Mouse (Mus musculus): ENCODE data around the gene Mlip. TPM values are rescaled to one million over a fixed set of nuclear protein-coding genes. Genes with fewer than 3 reads are reported as not detected.

Mlip gene
- polyA plus RNA-seq, 1 experiment from 2014 or later, result 1.8 TPM

- 80% methylated on average over 5 of the region's 5 CpGs for WGBS
- no peak for ATAC-seq (ENCODE audit: low FRiP score)
- no peak overlapping the region for H3K27ac ChIP-seq (replicated peaks)
These were observed 75.5 kb downstream of the Mlip start for GRCm38 (mm10) chr9:77277270-77277669.

GRCm38 (mm10) chr9:77276451-77277154 is 76.2 kb downstream of the Mlip start:
- no peak overlapping the region for H3K27ac ChIP-seq (replicated peaks)
- H3K4me1 ChIP-seq, result peaks cover 4% of the 10 kb centered on the region; the same call in 1 of the 2 replicates
- peak; percentile 65; the same call in 1 of the 2 replicates for ATAC-seq (ENCODE audit: low FRiP score)
- WGBS, result 53% methylated on average over 5 of the region's 5 CpGs
- no peaks in the 10 kb centered on the region for H3K27me3 ChIP-seq (replicated peaks)
- no peak overlapping the region for H3K9ac ChIP-seq (replicated peaks)
- H3K4me3 ChIP-seq (replicated peaks), result no peak overlapping the region
- no peaks in the 10 kb centered on the region for H3K9me3 ChIP-seq (replicated peaks)
- no peaks in the 10 kb centered on the region for H3K36me3 ChIP-seq
- H3K4me2 ChIP-seq, result no peak overlapping the region

More at GRCm38 (mm10) chr9:77277270-77277669, 75.5 kb downstream of the Mlip start:
- H3K36me3 ChIP-seq, result no peaks in the 10 kb centered on the region
- H3K27me3 ChIP-seq (replicated peaks), result no peaks in the 10 kb centered on the region
- H3K9me3 ChIP-seq (replicated peaks), result no peaks in the 10 kb centered on the region
- H3K4me1 ChIP-seq, result peaks cover 4% of the 10 kb centered on the region; the same call in 1 of the 2 replicates
- no peak overlapping the region for H3K9ac ChIP-seq (replicated peaks)
- no peak overlapping the region for H3K4me2 ChIP-seq
- no peak overlapping the region for H3K4me3 ChIP-seq (replicated peaks)

- H3K27ac ChIP-seq (replicated peaks), result no peak overlapping the region
- no peak overlapping the region for H3K9ac ChIP-seq (replicated peaks)
- no peaks in the 10 kb centered on the region for H3K4me1 ChIP-seq
- no peaks in the 10 kb centered on the region for H3K36me3 ChIP-seq
- 89% methylated on average over 4 of the region's 4 CpGs for WGBS
- H3K9me3 ChIP-seq (replicated peaks), result no peaks in the 10 kb centered on the region
- ATAC-seq (ENCODE audit: low FRiP score), result no peak
- no peaks in the 10 kb centered on the region for H3K27me3 ChIP-seq (replicated peaks)
- no peak overlapping the region for H3K4me3 ChIP-seq (replicated peaks)
- H3K4me2 ChIP-seq, result no peak overlapping the region
These were observed 80.0 kb downstream of the Mlip start for GRCm38 (mm10) chr9:77272727-77273126.

- no peak for ATAC-seq (ENCODE audit: low FRiP score)
- H3K4me1 ChIP-seq, result no peaks in the 10 kb centered on the region
- 79% methylated on average over 4 of the region's 4 CpGs for WGBS
- H3K36me3 ChIP-seq, result no peaks in the 10 kb centered on the region
- no peak overlapping the region for H3K9ac ChIP-seq (replicated peaks)
- no peak overlapping the region for H3K4me2 ChIP-seq
- no peaks in the 10 kb centered on the region for H3K27me3 ChIP-seq (replicated peaks)
- no peak overlapping the region for H3K4me3 ChIP-seq (replicated peaks)
- no peaks in the 10 kb centered on the region for H3K9me3 ChIP-seq (replicated peaks)
- H3K27ac ChIP-seq (replicated peaks), result no peak overlapping the region
These were observed 87.3 kb downstream of the Mlip start for GRCm38 (mm10) chr9:77265268-77266017.

GRCm38 (mm10) chr9:77259052-77259451 is 93.7 kb downstream of the Mlip start:
- no peak overlapping the region for H3K27ac ChIP-seq (replicated peaks)
- H3K9ac ChIP-seq (replicated peaks), result no peak overlapping the region
- no peak overlapping the region for H3K4me3 ChIP-seq (replicated peaks)
- H3K36me3 ChIP-seq, result no peaks in the 10 kb centered on the region
- H3K27me3 ChIP-seq (replicated peaks), result no peaks in the 10 kb centered on the region
- no peaks in the 10 kb centered on the region for H3K4me1 ChIP-seq
- no peak overlapping the region for H3K4me2 ChIP-seq
- H3K9me3 ChIP-seq (replicated peaks), result no peaks in the 10 kb centered on the region
- ATAC-seq (ENCODE audit: low FRiP score), result no peak
- 62% methylated on average over 4 of the region's 4 CpGs for WGBS

GRCm38 (mm10) chr9:77258265-77258664 is 94.5 kb downstream of the Mlip start:
- no peak for ATAC-seq (ENCODE audit: low FRiP score)
- no peak overlapping the region for H3K27ac ChIP-seq (replicated peaks)
- WGBS, result 81% methylated on average over 6 of the region's 6 CpGs
- no peaks in the 10 kb centered on the region for H3K4me1 ChIP-seq
- no peaks in the 10 kb centered on the region for H3K36me3 ChIP-seq
- H3K4me2 ChIP-seq, result no peak overlapping the region
- no peak overlapping the region for H3K4me3 ChIP-seq (replicated peaks)
- H3K27me3 ChIP-seq (replicated peaks), result no peaks in the 10 kb centered on the region
- no peaks in the 10 kb centered on the region for H3K9me3 ChIP-seq (replicated peaks)
- H3K9ac ChIP-seq (replicated peaks), result no peak overlapping the region

GRCm38 (mm10) chr9:77254514-77254913 is 98.3 kb downstream of the Mlip start:
- Histone ChIP-seq H3K27ac (replicated peaks) (no peak overlapping the region), H3K36me3 (no peaks in the 10 kb centered on the region), H3K9ac (replicated peaks) (no peak overlapping the region), H3K27me3 (replicated peaks) (no peaks in the 10 kb centered on the region), H3K4me2 (no peak overlapping the region), H3K4me3 (replicated peaks) (no peak overlapping the region), H3K9me3 (replicated peaks) (no peaks in the 10 kb centered on the region), H3K4me1 (no peaks in the 10 kb centered on the region)
- no peak for ATAC-seq (ENCODE audit: low FRiP score)
- WGBS, result 91% methylated on average over 3 of the region's 3 CpGs

GRCm38 (mm10) chr9:77252761-77253160 is 100.0 kb downstream of the Mlip start:
- H3K27me3 ChIP-seq (replicated peaks), result no peaks in the 10 kb centered on the region
- WGBS, result 93% methylated on average over 4 of the region's 4 CpGs
- H3K27ac ChIP-seq (replicated peaks), result no peak overlapping the region
- no peak overlapping the region for H3K9ac ChIP-seq (replicated peaks)
- ATAC-seq (ENCODE audit: low FRiP score), result no peak
- H3K36me3 ChIP-seq, result no peaks in the 10 kb centered on the region
- no peaks in the 10 kb centered on the region for H3K4me1 ChIP-seq
- H3K9me3 ChIP-seq (replicated peaks), result no peaks in the 10 kb centered on the region
- H3K4me2 ChIP-seq, result no peak overlapping the region
- H3K4me3 ChIP-seq (replicated peaks), result no peak overlapping the region

- 87% methylated on average over 7 of the region's 7 CpGs for WGBS
- H3K36me3 ChIP-seq, result no peaks in the 10 kb centered on the region
These were observed 100.6 kb downstream of the Mlip start for GRCm38 (mm10) chr9:77252134-77252533.

GRCm38 (mm10) chr9:77251511-77252112 is 101.2 kb downstream of the Mlip start:
- H3K9ac ChIP-seq (replicated peaks), result no peak overlapping the region
- no peaks in the 10 kb centered on the region for H3K4me1 ChIP-seq
- H3K9me3 ChIP-seq (replicated peaks), result no peaks in the 10 kb centered on the region
- H3K4me3 ChIP-seq (replicated peaks), result no peak overlapping the region
- 85% methylated on average over 17 of the region's 18 CpGs for WGBS
- H3K36me3 ChIP-seq, result no peaks in the 10 kb centered on the region
- ATAC-seq (ENCODE audit: low FRiP score), result no peak
- H3K27ac ChIP-seq (replicated peaks), result no peak overlapping the region
- no peak overlapping the region for H3K4me2 ChIP-seq
- no peaks in the 10 kb centered on the region for H3K27me3 ChIP-seq (replicated peaks)

More at GRCm38 (mm10) chr9:77252134-77252533, 100.6 kb downstream of the Mlip start:
- no peak overlapping the region for H3K4me2 ChIP-seq
- no peak overlapping the region for H3K4me3 ChIP-seq (replicated peaks)
- H3K9ac ChIP-seq (replicated peaks), result no peak overlapping the region
- H3K9me3 ChIP-seq (replicated peaks), result no peaks in the 10 kb centered on the region
- no peaks in the 10 kb centered on the region for H3K27me3 ChIP-seq (replicated peaks)
- no peak overlapping the region for H3K27ac ChIP-seq (replicated peaks)
- no peak for ATAC-seq (ENCODE audit: low FRiP score)
- no peaks in the 10 kb centered on the region for H3K4me1 ChIP-seq

- Histone ChIP-seq H3K27me3 (replicated peaks) (no peaks in the 10 kb centered on the region), H3K36me3 (no peaks in the 10 kb centered on the region), H3K9me3 (replicated peaks) (no peaks in the 10 kb centered on the region), H3K4me2 (no peak overlapping the region), H3K4me1 (no peaks in the 10 kb centered on the region), H3K4me3 (replicated peaks) (no peak overlapping the region), H3K27ac (replicated peaks) (no peak overlapping the region), H3K9ac (replicated peaks) (no peak overlapping the region)
- WGBS, result 67% methylated on average over 1 of the region's 1 CpGs
- ATAC-seq (ENCODE audit: low FRiP score), result no peak
These were observed 154.5 kb downstream of the Mlip start for GRCm38 (mm10) chr9:77198250-77198649.

- H3K4me1 ChIP-seq, result no peaks in the 10 kb centered on the region
- no peak overlapping the region for H3K4me2 ChIP-seq
- no peak overlapping the region for H3K9ac ChIP-seq (replicated peaks)
- ATAC-seq (ENCODE audit: low FRiP score), result no peak
- no peak overlapping the region for H3K4me3 ChIP-seq (replicated peaks)
- WGBS, result 73% methylated on average over 3 of the region's 3 CpGs
- no peak overlapping the region for H3K27ac ChIP-seq (replicated peaks)
- H3K36me3 ChIP-seq, result no peaks in the 10 kb centered on the region
- H3K9me3 ChIP-seq (replicated peaks), result no peaks in the 10 kb centered on the region
- no peaks in the 10 kb centered on the region for H3K27me3 ChIP-seq (replicated peaks)
These were observed 173.3 kb downstream of the Mlip start for GRCm38 (mm10) chr9:77179486-77179885.

All from neural tube, embryonic 15.5 days (tissue).